Mouse (Mus musculus) left cerebral cortex, adult 6 months (tissue): ENCODE measurements around the gene Gm10184. TPM values are rescaled to one million over a fixed set of nuclear protein-coding genes. Genes with fewer than 3 reads are reported as not detected.

Source experiments
- long read RNA-seq, 2 experiments: library from polyadenylated mRNA; unstranded; transcript quantifications; one replicate each; pipeline ENCODE4 v2.0.0; 2019 to 2020
- polyA plus RNA-seq: library from polyadenylated mRNA; unstranded; fragments of <200 nt; fragmentation: Nextera tagmentation; gene quantifications from 2 replicates; pipeline ENCODE4 v1.2.3, GENCODE M21; 2021

Gm10184 gene
- 1.8 and 2.1 TPM in 2 replicates for polyA plus RNA-seq
- long read RNA-seq, experiment 1, partial matches to known transcripts, result 0 of 1 reads
- long read RNA-seq, experiment 1, other reads (novel, unspliced or antisense), result 0 of 1 reads
- long read RNA-seq, experiment 2, partial matches to known transcripts, result 0 of 2 reads
- long read RNA-seq, experiment 2, other reads (novel, unspliced or antisense), result 0 of 2 reads

DNA sequence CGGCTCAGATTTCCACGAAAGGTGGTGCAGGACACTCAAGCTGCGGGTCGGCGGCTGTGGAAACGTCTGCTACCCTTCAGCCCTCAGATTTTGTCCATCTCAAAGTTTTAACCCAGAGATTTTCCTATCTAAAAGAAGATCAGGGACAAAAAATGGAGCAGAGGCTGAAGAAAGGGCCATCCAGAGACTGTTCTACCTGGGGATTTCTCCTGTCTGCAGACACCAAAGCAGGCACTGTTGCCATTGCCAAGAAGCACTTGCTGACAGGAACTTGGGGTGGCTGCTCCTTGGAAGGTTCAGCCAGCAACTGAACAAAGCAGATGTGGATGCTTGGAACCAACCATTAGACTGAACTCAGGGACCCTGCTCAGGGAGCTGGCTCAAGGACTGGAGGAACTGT is at the start of gene Gm10184:
Gm10184 (minus strand) TSS at position 101 of the 400 bp plus-strand sequence.

